8 mouse cellular contexts compared by ENCODE assay signal in genomic region chr4:151919900-151920643, GRCm38 (mm10). TPM values are rescaled to one million over a fixed set of nuclear protein-coding genes. Genes with fewer than 3 reads are reported as not detected.
A peak's percentile ranks its signal among the peaks of the same experiment; 100 is the strongest.
DNase-seq lines count a peak whose midpoint lies in the region; ATAC-seq and TF ChIP-seq lines count a peak whose summit lies in the region.

No protein-coding gene starts in this region.

- H3K4me3 ChIP-seq in cerebellum, adult 2 months (replicated peaks; ENCODE audit: insufficient read depth, low read depth, low read length) = peak overlapping the region; percentile 20
- no peak overlapping the region for H3K4me3 ChIP-seq in forebrain, embryonic 16.5 days (replicated peaks; ENCODE audit: low read length)
- peak overlapping the region; percentile 27 for H3K4me3 ChIP-seq in hindbrain, embryonic 16.5 days (ENCODE audit: low read length)
- peak overlapping the region; percentile 14; the same call in 1 of the 2 replicates for H3K4me3 ChIP-seq in midbrain, embryonic 16.5 days (ENCODE audit: low read depth, low read length)
- 0 out of 2 replicates have a peak overlapping the region, but pooled peaks have one; percentile 16 for H3K4me3 ChIP-seq in stomach, embryonic 15.5 days (replicated peaks)

- TF ChIP-seq POLR2A in cerebellum, adult 2 months (IDR thresholded peaks at IDR 0.05; ENCODE audit: borderline replicate concordance, insufficient read depth, low read length) = no peak

- WGBS in cerebellum, adult 2 months = 18% methylated on average over 16 of the region's 16 CpGs
- 21% methylated on average over 16 of the region's 16 CpGs for WGBS in forebrain, embryonic 16.5 days
- WGBS in hindbrain, embryonic 16.5 days = 18% methylated on average over 13 of the region's 16 CpGs
- 22% methylated on average over 16 of the region's 16 CpGs for WGBS in midbrain, embryonic 16.5 days
- 22% methylated on average over 16 of the region's 16 CpGs for WGBS in stomach, embryonic 15.5 days

- H3K9ac ChIP-seq in forebrain, embryonic 16.5 days (replicated peaks; ENCODE audit: low read depth, low read length) = no peak overlapping the region
- H3K9ac ChIP-seq in hindbrain, embryonic 16.5 days (ENCODE audit: low read depth, low read length) = peak overlapping the region; percentile 38
- H3K9ac ChIP-seq in midbrain, embryonic 16.5 days (ENCODE audit: low read depth, low read length) = peak overlapping the region; percentile 48
- H3K9ac ChIP-seq in stomach, embryonic 15.5 days = no peak overlapping the region

- H3K27me3 ChIP-seq in cerebellum, adult 2 months (ENCODE audit: control insufficient read depth, insufficient read depth, low read length) = no peaks in the 10 kb centered on the region
- H3K27me3 ChIP-seq in forebrain, embryonic 16.5 days (replicated peaks; ENCODE audit: control insufficient read depth, insufficient read depth, low read length) = no peaks in the 10 kb centered on the region
- no peaks in the 10 kb centered on the region for H3K27me3 ChIP-seq in hindbrain, embryonic 16.5 days (replicated peaks; ENCODE audit: control insufficient read depth, insufficient read depth, low read length)
- no peaks in the 10 kb centered on the region for H3K27me3 ChIP-seq in midbrain, embryonic 16.5 days (ENCODE audit: control insufficient read depth, insufficient read depth, low read depth, low read length)
- no peaks in the 10 kb centered on the region for H3K27me3 ChIP-seq in stomach, embryonic 15.5 days (replicated peaks)

- no peaks in the 10 kb centered on the region for H3K4me1 ChIP-seq in cerebellum, adult 2 months (ENCODE audit: control insufficient read depth, insufficient read depth, low read length)
- H3K4me1 ChIP-seq in forebrain, embryonic 16.5 days (replicated peaks; ENCODE audit: control insufficient read depth, insufficient read depth, low read length) = 0 out of 2 replicates have a peak, but pooled peaks cover 2% of the 10 kb centered on the region
- no peaks in the 10 kb centered on the region; the same call in 1 of the 2 replicates for H3K4me1 ChIP-seq in hindbrain, embryonic 16.5 days (ENCODE audit: control insufficient read depth, insufficient read depth, low read depth, low read length)
- H3K4me1 ChIP-seq in midbrain, embryonic 16.5 days (ENCODE audit: control insufficient read depth, insufficient read depth, low read length) = peaks cover 8% of the 10 kb centered on the region
- no peaks in the 10 kb centered on the region for H3K4me1 ChIP-seq in stomach, embryonic 15.5 days

- no peaks in the 10 kb centered on the region for H3K36me3 ChIP-seq in forebrain, embryonic 16.5 days (ENCODE audit: control insufficient read depth, insufficient read depth)
- no peaks in the 10 kb centered on the region for H3K36me3 ChIP-seq in hindbrain, embryonic 16.5 days (ENCODE audit: control insufficient read depth, insufficient read depth, low read length)
- H3K36me3 ChIP-seq in midbrain, embryonic 16.5 days (ENCODE audit: control insufficient read depth, insufficient read depth, low read length) = no peaks in the 10 kb centered on the region
- H3K36me3 ChIP-seq in stomach, embryonic 15.5 days = no peaks in the 10 kb centered on the region

- ATAC-seq in forebrain, embryonic 16.5 days = peak; percentile 72
- peak; percentile 70; the same call in 1 of the 2 replicates for ATAC-seq in hindbrain, embryonic 16.5 days
- ATAC-seq in midbrain, embryonic 16.5 days = no peak
- peak; percentile 58; the same call in 1 of the 2 replicates for ATAC-seq in stomach, embryonic 15.5 days (ENCODE audit: insufficient read depth, low FRiP score, low read depth)

- peak overlapping the region; percentile 46 for H3K4me2 ChIP-seq in forebrain, embryonic 16.5 days (ENCODE audit: low read length)
- H3K4me2 ChIP-seq in hindbrain, embryonic 16.5 days (ENCODE audit: low read length) = peak overlapping the region; percentile 56
- H3K4me2 ChIP-seq in midbrain, embryonic 16.5 days (ENCODE audit: low read length) = peak overlapping the region; percentile 51
- H3K4me2 ChIP-seq in stomach, embryonic 15.5 days = peak overlapping the region; percentile 50

- H3K9me3 ChIP-seq in forebrain, embryonic 16.5 days (ENCODE audit: control insufficient read depth, low read length) = no peaks in the 10 kb centered on the region
- H3K9me3 ChIP-seq in hindbrain, embryonic 16.5 days (ENCODE audit: control insufficient read depth, low read length) = no peaks in the 10 kb centered on the region
- H3K9me3 ChIP-seq in midbrain, embryonic 16.5 days (replicated peaks; ENCODE audit: control insufficient read depth, low read length, poor library complexity, severe bottlenecking) = no peaks in the 10 kb centered on the region
- no peaks in the 10 kb centered on the region for H3K9me3 ChIP-seq in stomach, embryonic 15.5 days

- DNase-seq in layer of hippocampus, adult 11-12 months (ENCODE audit: low spot score) = peak; percentile 59
- no peak for DNase-seq in layer of hippocampus, postnatal 36 days
- DNase-seq in cerebellum, adult 2 months = peak; percentile 69 to 74
- peak; percentile 73 for DNase-seq in liver

- TF ChIP-seq CTCF in cerebellum, adult 2 months (IDR thresholded peaks at IDR 0.05; ENCODE audit: borderline replicate concordance, insufficient read depth, low read depth, low read length) = peak; percentile 85

- H3K27ac ChIP-seq in cerebellum, adult 2 months (ENCODE audit: insufficient read depth, low read length) = no peak overlapping the region
- no peak overlapping the region for H3K27ac ChIP-seq in forebrain, embryonic 16.5 days (ENCODE audit: low read length)
- H3K27ac ChIP-seq in hindbrain, embryonic 16.5 days (ENCODE audit: low read depth, low read length) = no peak overlapping the region
- no peak overlapping the region for H3K27ac ChIP-seq in midbrain, embryonic 16.5 days (ENCODE audit: low read length)
- H3K27ac ChIP-seq in stomach, embryonic 15.5 days = no peak overlapping the region

RNA-seq across cellular contexts. Expression of gene Dnajc11, which starts 13.4 kb away (rescaled TPM):
- 10 to 100 TPM; 62.0 to 63.1 TPM for total RNA-seq in layer of hippocampus, postnatal 36 days (2021)
- polyA plus RNA-seq in cerebellum, adult 2 months (2012; rRNA removed) = 73.2 and 77.0 TPM in 2 replicates
- 84.2 and 89.8 TPM in 2 replicates for polyA plus RNA-seq in forebrain, embryonic 16.5 days (2015; fragmentation: Nextera tagmentation; extraction: Ambion mirVana)
- polyA plus RNA-seq in hindbrain, embryonic 16.5 days (2015; fragmentation: Nextera tagmentation; extraction: Ambion mirVana) = 78.4 and 86.9 TPM in 2 replicates
- 81.3 and 81.6 TPM in 2 replicates for polyA plus RNA-seq in midbrain, embryonic 16.5 days (2015; fragmentation: Nextera tagmentation; extraction: Ambion mirVana)
- polyA plus RNA-seq in stomach, embryonic 15.5 days (2015; fragmentation: Nextera tagmentation; extraction: Ambion mirVana) = 55.2 and 67.3 TPM in 2 replicates

RNA-seq across cellular contexts. Expression of gene Camta1, which starts 58.4 kb away (rescaled TPM):
- 100 to 1,000 TPM; 279 to 294 TPM for total RNA-seq in layer of hippocampus, postnatal 36 days (2021)
- 155 and 168 TPM in 2 replicates for polyA plus RNA-seq in cerebellum, adult 2 months (2012; rRNA removed)
- polyA plus RNA-seq in forebrain, embryonic 16.5 days (2015; fragmentation: Nextera tagmentation; extraction: Ambion mirVana) = 119 and 123 TPM in 2 replicates
- 139 and 153 TPM in 2 replicates for polyA plus RNA-seq in hindbrain, embryonic 16.5 days (2015; fragmentation: Nextera tagmentation; extraction: Ambion mirVana)
- polyA plus RNA-seq in midbrain, embryonic 16.5 days (2015; fragmentation: Nextera tagmentation; extraction: Ambion mirVana) = 155 and 159 TPM in 2 replicates
- polyA plus RNA-seq in stomach, embryonic 15.5 days (2015; fragmentation: Nextera tagmentation; extraction: Ambion mirVana) = 63.7 and 67.1 TPM in 2 replicates

Comparison
In these comparisons a context has a peak if more than half of its experiments do, and no peak if none do; other contexts are left out.
1. DNase-seq: peak in layer of hippocampus, adult 11-12 months (single experiment), cerebellum, adult 2 months (2 of 2) and liver (single experiment); none in layer of hippocampus, postnatal 36 days (0 of 2).
2. H3K9ac ChIP-seq: peak in hindbrain, embryonic 16.5 days (single experiment) and midbrain, embryonic 16.5 days (single experiment); none in forebrain, embryonic 16.5 days (single experiment) and stomach, embryonic 15.5 days (single experiment).
3. Peak in every context shown above with its lines, with median percentiles within 50 percentile points of each other: H3K4me2 ChIP-seq.